Mouse (Mus musculus) 3T3-L1 (cell line): ENCODE data around the gene Mc1r.

Experiments
- DNase-seq: peaks from one replicate; pipeline ENCODE4 v3.0.0-alpha.2; 2015; ENCODE audit warnings: low read depth, low spot score

Gene Mc1r

DNA sequence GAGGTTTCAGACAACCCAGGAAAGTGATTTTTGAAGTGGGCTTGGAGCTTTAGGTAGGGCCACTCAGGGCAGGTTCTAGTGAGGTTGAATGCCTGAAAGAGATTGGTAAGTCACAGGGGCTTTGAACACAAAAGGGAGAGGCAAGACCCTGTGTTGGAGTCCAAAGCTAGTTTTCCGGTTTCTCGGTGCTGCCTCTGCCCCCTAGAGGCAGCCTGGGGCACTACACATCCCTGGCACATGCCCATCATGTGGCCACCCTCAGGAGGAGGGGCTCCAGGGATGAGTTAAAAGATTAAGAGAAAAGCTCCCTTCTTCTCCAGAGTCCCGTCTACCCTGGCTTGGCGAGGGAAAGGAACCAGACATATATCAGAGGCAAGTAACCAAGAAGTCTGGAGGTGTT is at the start of gene Mc1r:
Gene Mc1r (plus strand): TSS at position 322 of the 400 bp plus-strand sequence.
- DNase-seq: peak; percentile 45

DNA sequence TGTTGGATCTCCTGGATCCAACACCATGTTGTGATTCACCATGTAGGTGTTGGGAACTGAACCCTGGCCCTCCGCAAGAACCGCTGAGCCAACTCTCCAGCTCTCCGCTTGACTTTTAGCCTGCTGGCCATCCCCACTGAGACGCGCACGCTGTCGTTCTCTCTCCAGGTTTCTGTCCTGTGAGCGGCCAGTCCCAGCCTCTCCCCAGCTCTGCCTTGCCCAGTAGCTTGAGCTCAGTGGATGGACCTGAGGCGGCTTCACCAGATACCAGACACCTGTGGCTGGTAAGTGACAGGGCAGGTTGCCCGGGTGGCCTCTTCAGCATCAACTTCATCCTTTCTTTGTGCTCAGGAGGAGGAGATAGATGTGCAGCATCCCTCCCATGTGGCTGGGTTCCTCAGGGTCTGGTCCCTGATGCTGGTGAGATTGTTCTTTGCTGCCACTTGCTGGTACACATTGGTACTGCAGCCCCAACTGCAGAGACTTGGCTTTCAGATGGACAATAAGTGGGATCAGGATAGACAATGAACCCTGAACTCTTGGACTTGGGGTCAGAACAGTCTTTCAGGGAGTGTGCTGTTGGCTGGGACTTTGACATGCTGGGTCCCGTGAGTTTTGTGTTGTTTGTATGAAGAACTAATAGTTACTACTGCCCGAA is 45.7 kb upstream of the Mc1r start:
- peak; percentile 84 for DNase-seq

DNA sequence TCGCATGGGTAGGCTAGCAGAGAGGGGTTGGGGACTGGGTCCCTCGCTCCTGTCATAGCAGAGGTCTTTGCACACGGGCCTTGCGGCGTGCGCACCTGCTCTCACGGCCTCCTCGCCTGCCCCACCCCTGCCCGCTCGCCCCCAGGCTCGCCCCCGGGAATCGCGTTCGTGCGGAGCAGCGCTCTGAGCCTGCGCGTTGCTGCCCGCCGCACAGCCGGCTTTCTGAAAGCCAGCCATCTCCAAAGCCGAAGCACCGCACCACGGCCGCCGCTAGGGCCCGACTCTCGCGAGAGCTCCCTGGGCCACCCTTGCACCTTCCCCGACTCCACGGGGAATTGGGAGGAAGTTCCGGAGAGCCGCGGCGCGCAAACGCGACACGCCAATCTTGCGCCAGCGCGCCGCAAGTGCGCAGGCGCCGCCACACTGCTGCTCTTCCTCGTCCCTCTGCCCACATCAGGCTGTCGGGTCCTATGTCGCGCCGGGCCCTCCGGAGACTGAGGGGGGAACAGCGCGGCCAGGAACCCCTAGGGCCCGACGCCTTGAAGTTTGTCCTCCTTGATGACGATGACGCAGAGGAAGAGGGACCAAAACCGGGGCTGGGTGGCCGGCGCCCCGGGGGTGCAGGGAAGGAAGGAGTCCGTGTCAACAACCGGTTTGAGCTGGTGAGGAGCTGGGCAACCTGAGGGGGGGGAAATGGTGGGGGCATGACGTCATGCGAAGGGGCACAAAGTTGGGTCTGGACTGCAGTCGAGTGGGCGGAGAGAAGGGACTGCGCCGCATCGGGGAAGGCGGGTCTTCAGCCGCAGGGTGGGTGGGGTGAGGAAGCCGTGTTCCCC is 33.3 kb upstream of the Mc1r start, which contains the start of gene Tcf25:
Gene Tcf25 (plus strand): TSS at position 351 of the 836 bp plus-strand sequence.
- peak; percentile 91 for DNase-seq

DNA sequence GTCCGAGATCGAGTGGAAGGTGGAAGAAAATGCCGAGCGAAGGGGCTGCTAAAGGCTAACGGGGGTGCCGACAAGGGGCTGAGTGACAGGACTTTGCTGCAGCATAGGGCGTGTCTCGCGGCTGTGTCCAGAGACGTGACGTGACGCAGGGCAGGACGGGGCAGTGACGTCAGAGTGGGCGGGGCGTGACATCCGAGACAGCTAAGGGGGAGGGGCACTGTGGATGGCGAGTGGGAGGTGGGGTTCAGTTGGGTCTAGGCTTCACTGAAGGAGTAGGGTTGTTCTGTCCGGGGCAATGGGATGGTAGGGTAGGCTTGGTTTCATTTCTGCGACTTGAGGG is 32.7 kb upstream of the Mc1r start:
- peak; percentile 90 for DNase-seq

DNA sequence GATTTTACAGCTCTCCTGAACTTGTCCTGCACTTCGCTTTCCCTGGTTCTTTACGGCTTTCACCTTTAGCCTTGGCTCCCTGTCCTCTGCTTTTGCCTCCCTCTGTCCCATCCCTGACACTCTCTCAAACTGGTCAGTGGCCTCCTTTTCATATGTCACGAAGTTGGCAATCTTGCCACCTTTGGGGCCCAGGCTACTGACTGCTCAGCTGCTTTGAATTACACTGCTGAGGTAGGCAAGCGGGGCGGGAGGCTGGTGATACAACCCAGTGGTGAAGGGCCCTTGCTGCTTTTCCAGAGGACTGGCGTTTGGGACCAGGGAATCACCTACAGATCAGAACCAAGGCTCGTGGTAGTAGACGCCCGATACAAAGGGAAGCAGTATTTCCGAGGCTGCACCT is 31.2 kb upstream of the Mc1r start:
- DNase-seq: no peak

DNA sequence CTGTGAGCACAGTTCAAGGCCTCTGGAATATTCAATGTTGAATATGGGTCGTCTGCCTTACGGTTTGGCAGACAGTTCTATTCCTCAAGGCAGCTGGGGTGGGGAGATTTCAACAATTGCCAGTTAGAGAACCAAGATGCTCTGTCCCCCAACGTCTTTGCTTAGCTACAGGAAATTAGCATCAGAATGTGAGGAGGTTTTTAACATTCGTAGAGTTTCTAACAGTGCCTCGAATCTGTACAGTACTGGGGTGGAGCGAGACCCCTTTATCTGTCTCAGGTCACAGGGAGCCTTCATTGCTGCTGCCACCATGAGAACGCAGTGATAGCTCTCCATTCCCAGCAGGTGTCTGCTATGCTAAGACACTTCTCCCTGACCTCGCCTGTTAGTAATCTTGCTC is 30.8 kb upstream of the Mc1r start:
- no peak for DNase-seq

DNA sequence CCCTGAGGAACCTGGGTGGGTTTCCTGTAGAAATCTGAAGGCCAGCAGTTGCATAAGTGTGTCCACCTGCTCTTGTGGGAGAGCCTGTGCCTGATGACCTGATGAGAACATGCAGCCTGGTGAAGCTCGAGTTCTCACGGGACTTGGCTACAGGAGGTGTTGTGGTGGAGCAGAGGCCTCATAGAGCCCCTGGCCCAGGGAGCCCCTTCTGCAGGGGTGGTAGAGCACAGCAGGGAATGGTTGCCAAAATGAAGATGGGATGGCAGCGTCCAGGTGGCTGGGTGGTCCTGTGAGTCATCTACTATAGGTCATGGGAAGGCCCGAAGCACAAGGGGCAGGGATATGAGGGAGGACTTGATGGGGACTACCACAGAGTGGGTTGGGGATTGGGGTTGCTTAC is 25.2 kb upstream of the Mc1r start:
- DNase-seq: no peak

GRCm38 (mm10) chr8:123382516-123382915 is 24.4 kb upstream of the Mc1r start:
- no peak for DNase-seq

DNA sequence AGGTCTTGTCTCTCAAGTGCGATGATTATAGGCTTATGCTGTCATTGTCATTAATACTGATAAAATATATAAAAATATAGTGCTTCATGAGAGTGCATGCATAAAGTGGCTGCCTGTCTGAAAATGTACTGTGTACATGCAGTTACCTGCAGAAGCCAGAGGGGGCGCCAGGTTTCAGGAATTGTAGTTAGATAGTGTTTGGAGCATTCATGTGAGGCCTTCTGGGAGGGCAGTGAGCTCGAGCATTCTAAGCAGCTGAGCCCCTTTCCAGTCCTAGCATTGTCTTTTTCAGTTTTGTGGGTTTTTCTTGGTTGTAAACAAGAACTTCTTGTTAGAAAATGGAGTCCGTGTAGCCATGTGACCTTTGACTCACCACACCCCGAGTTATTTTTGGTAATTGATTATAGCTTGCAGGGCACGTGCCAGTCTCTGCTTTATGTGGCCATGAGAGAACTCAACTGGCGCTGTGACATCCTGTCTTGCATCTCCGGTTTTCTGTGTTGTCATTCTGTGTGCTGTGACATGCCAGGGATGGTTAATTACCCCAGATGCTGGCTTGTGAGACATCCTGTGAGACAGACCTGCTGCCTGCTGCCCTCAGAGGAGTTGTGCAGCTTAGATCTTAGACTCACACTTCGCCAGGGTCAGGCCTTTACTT is 21.9 kb upstream of the Mc1r start:
- peak; percentile 49 for DNase-seq

DNA sequence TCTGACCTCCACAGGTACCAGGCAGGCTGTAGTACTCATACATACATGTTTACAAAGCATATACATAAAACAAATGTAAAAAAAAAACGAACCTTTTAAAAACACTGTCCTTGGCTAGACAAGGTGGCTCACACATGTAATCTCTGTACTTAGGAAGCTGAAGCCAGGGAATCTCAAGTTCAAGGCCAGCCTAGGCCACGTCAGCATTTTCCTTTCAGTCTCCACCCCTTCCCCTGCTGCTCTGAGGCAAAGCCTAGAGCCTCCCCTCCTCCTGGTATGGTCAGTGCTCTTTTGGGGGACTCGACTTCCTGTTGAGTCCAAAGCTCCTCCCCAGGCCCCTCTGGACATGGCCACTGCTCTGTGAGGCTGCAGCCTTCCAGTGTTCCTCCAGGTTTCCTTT is 19.9 kb upstream of the Mc1r start:
- no peak for DNase-seq

GRCm38 (mm10) chr8:123387801-123388200 is 19.1 kb upstream of the Mc1r start:
- no peak for DNase-seq

GRCm38 (mm10) chr8:123389026-123389425 is 17.9 kb upstream of the Mc1r start:
- DNase-seq: no peak

DNA sequence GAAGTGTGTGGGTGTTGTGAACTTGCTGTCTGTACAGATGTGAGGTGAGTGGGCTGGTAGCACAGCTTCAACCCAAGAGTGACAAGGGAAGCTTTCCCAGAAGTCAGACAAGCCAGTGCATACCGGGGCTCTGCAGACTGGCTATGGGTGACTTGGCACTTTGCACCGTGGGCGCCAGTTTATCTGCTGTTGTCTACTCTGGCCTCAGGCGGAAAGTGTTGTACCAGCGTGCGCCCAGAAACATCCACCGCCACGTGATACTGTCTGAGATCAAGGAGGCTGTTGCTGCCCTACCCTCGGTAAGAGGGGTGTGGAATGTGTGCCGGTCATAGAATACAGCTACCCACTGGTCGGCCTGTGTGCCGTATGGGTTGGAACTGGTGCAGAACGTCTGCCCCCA is 8.6 kb upstream of the Mc1r start:
- no peak for DNase-seq

GRCm38 (mm10) chr8:123401936-123402335 is 5.0 kb upstream of the Mc1r start:
- no peak for DNase-seq

DNA sequence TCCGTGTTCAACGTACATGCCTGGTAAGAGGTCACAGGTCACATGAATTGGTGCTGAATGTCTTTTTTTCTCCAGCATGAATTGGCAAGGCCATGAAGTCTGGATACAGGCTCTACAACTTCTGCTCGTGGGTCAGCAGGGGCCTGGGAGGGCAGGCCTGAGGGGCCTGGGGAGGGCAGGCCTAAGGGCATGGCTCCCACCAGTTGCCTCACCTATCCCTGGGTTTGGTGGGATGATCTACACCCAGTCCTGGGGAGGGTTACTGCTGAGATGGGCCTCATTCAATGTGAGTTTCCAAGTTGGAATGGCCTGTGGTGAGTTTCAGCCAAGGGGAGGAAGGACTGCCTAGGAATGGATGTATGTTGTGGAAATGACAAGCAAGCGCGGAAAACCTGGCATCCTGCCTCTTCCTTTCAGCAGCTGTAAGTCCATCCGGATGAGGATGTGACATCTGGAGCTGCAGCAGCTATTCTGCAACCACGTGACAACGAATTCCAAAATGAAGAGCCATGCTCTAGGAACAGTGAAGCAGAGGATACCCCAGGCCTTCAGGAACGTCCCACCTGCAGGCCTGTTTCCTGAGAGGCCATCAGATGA is 4.1 kb upstream of the Mc1r start:
- no peak for DNase-seq

DNA sequence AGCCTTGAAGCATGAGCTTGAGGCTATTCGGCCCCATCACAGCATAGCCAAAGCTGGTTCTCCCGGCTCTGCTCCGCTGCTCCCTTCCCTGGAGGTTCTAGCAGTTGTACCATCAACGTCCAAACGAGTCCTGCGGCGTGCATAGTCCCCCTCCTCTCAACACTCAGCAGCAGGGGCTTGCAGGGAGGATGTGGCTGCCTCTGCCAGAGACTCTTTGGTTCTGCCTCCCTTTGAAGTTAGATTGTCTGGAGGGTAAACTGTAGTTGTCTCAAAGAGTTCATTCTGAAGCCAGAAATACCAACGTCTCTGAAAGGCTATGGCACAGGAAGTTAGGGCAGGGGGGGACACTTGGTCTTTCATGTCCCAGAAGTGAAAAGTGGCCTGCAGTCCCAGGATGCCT is 2.4 kb upstream of the Mc1r start:
- no peak for DNase-seq

DNA sequence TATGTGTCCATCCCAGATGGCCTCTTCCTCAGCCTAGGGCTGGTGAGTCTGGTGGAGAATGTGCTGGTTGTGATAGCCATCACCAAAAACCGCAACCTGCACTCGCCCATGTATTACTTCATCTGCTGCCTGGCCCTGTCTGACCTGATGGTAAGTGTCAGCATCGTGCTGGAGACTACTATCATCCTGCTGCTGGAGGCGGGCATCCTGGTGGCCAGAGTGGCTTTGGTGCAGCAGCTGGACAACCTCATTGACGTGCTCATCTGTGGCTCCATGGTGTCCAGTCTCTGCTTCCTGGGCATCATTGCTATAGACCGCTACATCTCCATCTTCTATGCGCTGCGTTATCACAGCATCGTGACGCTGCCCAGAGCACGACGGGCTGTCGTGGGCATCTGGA is 705 bp downstream of the Mc1r start:
- no peak for DNase-seq

DNA sequence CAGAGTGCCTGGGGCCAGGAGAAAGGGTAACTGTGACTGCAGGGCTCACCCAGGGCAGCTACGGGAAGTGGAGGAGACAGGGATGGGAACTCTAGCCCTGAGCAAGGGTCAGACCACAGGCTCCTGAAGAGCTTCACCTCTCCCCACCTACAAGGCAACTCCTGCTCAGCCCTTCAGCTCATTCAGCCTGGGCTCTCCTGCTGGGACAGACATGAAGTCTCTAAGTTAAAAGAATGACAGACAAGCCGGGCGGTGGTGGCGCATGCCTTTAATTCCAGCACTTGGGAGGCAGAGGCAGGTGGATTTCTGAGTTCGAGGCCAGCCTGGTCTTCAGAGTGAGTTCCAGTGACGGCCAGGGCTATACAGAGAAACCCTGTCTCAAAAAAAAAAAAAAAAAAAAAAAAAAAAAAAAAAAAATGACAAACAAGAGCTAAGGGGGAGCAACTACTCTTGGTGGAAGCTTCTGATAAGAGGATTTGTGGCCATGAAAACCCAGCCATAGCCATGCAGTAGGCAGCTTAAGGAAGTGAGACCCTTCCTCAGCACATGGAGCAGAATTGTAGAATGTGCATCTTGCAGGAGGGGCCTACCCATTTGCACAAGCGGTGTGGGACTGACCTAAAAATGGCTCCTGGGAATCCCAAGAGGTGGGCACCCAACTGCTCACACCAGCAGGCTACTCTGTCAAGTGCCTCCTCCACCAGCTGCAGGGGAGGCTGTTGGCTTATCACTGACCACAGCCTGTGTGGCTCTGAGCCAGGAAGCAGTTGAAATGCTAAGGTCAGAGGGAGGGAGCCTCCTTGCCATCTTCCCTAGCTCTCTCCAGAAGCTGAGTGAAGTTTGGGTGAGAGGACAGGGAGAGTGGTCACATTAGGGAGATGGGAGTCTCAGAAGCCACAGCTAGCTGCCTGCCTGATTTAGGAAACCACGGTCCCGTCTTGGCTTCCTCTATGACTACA is 2.0 kb downstream of the Mc1r start:
- DNase-seq: peak; percentile 66

DNA sequence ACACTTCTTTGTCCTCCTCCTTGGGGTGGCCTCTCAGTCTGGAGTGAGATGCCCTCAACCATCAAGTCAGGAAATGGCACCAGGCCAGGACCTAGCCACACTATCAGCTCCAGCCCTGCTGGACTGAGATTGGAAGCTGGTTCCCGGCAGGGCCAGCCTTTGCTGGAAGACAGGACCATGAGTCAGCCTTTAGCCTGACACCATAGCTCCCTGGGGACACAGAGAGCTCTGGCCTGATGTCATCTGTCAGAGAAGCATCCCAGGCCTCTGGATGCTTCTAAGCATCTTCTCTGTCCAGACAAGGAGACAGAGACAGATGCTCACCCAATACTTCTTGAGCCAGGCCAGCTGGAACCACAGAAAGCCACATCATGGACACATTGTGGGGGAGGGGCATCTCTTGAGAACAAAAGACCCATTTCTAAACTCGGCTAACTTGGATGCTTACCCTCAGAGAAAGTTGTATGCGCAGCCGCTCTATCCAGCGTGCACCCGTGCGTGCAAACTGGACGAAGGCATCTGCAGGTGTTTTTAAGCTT is 3.2 kb downstream of the Mc1r start:
- peak; percentile 86 for DNase-seq

DNA sequence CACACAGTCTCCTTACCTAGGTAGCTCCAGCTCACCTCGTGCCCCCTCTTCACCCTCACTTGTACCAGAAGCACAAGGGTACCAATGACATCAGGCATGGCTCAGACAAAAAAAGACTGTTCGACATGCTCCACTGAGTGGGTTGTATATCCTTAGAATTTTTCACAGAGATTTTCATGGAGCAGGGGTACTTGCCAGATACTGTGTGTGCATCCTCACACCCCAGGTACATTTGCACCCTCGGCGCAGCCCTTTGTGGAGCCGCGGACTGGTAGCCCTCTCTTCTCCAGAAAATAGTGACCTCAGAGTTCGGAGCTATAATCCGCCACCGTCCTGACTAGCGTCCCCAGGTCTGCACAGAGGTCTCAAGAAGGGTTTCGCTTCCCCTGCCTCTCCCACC is 3.9 kb downstream of the Mc1r start:
- no peak for DNase-seq

GRCm38 (mm10) chr8:123411246-123411645 is 4.3 kb downstream of the Mc1r start, which contains the start of gene Tubb3:
Gene Tubb3, plus strand, starts transcription at chr8:123411424.
- DNase-seq: no peak
